22 mouse cellular contexts compared by ENCODE assay signal in the genomic region with DNA sequence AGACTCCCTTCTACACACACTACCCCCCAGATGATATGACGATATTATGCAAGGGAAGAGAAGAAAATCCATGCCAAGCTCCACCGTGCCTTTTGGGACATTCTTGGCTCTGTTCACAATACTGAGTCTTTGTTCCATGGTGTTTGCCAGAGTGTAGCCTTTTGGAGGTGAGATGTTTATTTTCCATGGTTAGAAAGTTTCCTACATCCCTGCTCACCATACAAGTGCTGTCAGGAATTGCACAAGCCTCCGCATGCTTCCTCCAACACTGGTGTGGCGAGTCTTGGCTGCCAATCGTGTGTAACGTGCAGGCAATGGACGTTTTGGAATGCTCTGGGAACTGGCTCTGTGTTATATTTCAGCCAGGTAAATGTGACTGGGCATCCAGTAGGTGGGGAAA.
DNase-seq lines count a peak whose midpoint lies in the region; ATAC-seq and TF ChIP-seq lines count a peak whose summit lies in the region.
"Had no signal": no experiment of that assay in that cellular context is flagged by ENCODE, and none has a peak within 500 bp of the region (broad histone marks: within the 10 kb centered on the region; RNA-seq: fewer than 3 reads in every experiment).

No protein-coding gene starts in this region.

- 54% methylated on average over 7 of the region's 7 CpGs for WGBS in lung, adult 2 months
- WGBS in lung, postnatal 0 days: 40% methylated on average over 7 of the region's 7 CpGs

- no peak overlapping the region for H3K4me3 ChIP-seq in lung, adult 2 months (replicated peaks; ENCODE audit: extremely low read depth, low read depth, low read length)
- no peak overlapping the region for H3K4me3 ChIP-seq in lung, postnatal 0 days (ENCODE audit: low read depth, low read length)
- H3K4me3 ChIP-seq: forebrain, embryonic 13.5 days; gastrocnemius, adult 2 months; hindbrain, embryonic 15.5 days; midbrain, embryonic 12.5 days; neural tube, embryonic 15.5 days had no signal

- no peak overlapping the region for H3K9ac ChIP-seq in lung, postnatal 0 days (replicated peaks; ENCODE audit: low read depth)
- H3K9ac ChIP-seq: forebrain, embryonic 13.5 days; hindbrain, embryonic 15.5 days; liver, embryonic 14.5 days; midbrain, embryonic 12.5 days; neural tube, embryonic 15.5 days had no signal

- no peaks in the 10 kb centered on the region for H3K4me1 ChIP-seq in lung, adult 2 months (ENCODE audit: control insufficient read depth, insufficient read depth, low read length)
- no peaks in the 10 kb centered on the region for H3K4me1 ChIP-seq in lung, postnatal 0 days (ENCODE audit: insufficient read depth, low read depth, low read length)
- H3K4me1 ChIP-seq: forebrain, embryonic 13.5 days; hindbrain, embryonic 15.5 days; midbrain, embryonic 12.5 days; neural tube, embryonic 15.5 days had no signal

- peak; percentile 22 to 39 for DNase-seq in lung, adult 18-20 months
- no peak for DNase-seq in lung, adult 2 months
- peak; percentile 64 for DNase-seq in gonadal fat pad, adult 2 months (ENCODE audit: low read depth)
- DNase-seq in lung, postnatal 0 days (ENCODE audit: low spot score): peak; percentile 33
- no peak for DNase-seq in spleen, postnatal 36 days (ENCODE audit: low spot score in 2 of 2)
- no peak for DNase-seq in heart, adult 8-10 months (ENCODE audit: low spot score)
- DNase-seq: adrenal gland, postnatal 25 days; B cell, adult 2 months; cerebellum, adult 9-10 months; gastrocnemius, adult 2 months; kidney, adult 2 months; right cerebral cortex, adult 18-20 months had no signal

- no peak for TF ChIP-seq EP300 in lung, postnatal 0 days (IDR thresholded peaks at IDR 0.05)

- no peak for TF ChIP-seq POLR2A in lung, adult 2 months (IDR thresholded peaks at IDR 0.05; ENCODE audit: borderline replicate concordance, extremely low read depth, low read depth, low read length)

- H3K4me2 ChIP-seq in lung, postnatal 0 days (replicated peaks; ENCODE audit: low read depth, low read length): no peak overlapping the region
- H3K4me2 ChIP-seq: forebrain, embryonic 13.5 days; heart, embryonic 11.5 days; hindbrain, embryonic 15.5 days; midbrain, embryonic 12.5 days; neural tube, embryonic 15.5 days had no signal

- TF ChIP-seq CTCF in lung, adult 2 months (IDR thresholded peaks at IDR 0.05; ENCODE audit: insufficient read depth, low read length): no peak
- TF ChIP-seq CTCF in lung, postnatal 0 days (IDR thresholded peaks at IDR 0.05): no peak

- H3K27ac ChIP-seq in lung, postnatal 0 days (ENCODE audit: low read length): no peak overlapping the region
- H3K27ac ChIP-seq: forebrain, embryonic 13.5 days; gastrocnemius, adult 2 months; hindbrain, embryonic 15.5 days; kidney, postnatal 0 days; liver, embryonic 14.5 days; midbrain, embryonic 12.5 days; neural tube, embryonic 15.5 days had no signal

- no peaks in the 10 kb centered on the region for H3K36me3 ChIP-seq in lung, postnatal 0 days (ENCODE audit: insufficient read depth, low read length)
- H3K36me3 ChIP-seq: G1E; hindbrain, embryonic 15.5 days; midbrain, embryonic 12.5 days; neural tube, embryonic 15.5 days had no signal

- H3K9me3 ChIP-seq in lung, postnatal 0 days (ENCODE audit: low read length): no peaks in the 10 kb centered on the region
- H3K9me3 ChIP-seq: forebrain, embryonic 13.5 days; G1E; hindbrain, embryonic 15.5 days; midbrain, embryonic 12.5 days; neural tube, embryonic 15.5 days had no signal

- ATAC-seq in lung, postnatal 0 days: peak; percentile 26; the same call in 1 of the 2 replicates
- no peak for ATAC-seq in erythroblast, adult 5-6 weeks (replicated peaks; ENCODE audit: low FRiP score, poor library complexity, severe bottlenecking)
- ATAC-seq: forebrain, embryonic 13.5 days had no signal

- H3K27me3 ChIP-seq in lung, postnatal 0 days (replicated peaks; ENCODE audit: insufficient read depth, low read length): no peaks in the 10 kb centered on the region
- H3K27me3 ChIP-seq: CH12.LX; forebrain, embryonic 13.5 days; hindbrain, embryonic 15.5 days; midbrain, embryonic 12.5 days; neural tube, embryonic 15.5 days had no signal

Comparison
In these comparisons a context has a peak if more than half of its experiments do, and no peak if none do; other contexts are left out.
1. DNase-seq: peak in lung, adult 18-20 months (2 of 2), gonadal fat pad, adult 2 months (single experiment) and lung, postnatal 0 days (single experiment); none in lung, adult 2 months (single experiment), spleen, postnatal 36 days (0 of 2) and heart, adult 8-10 months (single experiment).